Mouse (Mus musculus) lung, embryonic 15.5 days (tissue): ENCODE data around the gene Vwa8. TPM values are rescaled to one million over a fixed set of nuclear protein-coding genes. Genes with fewer than 3 reads are reported as not detected.
A peak's percentile ranks its signal among the peaks of the same experiment; 100 is the strongest.

ENCODE experiments used
- ATAC-seq: fragments of 200-750 bp; cut with Nextera tagmentation; 2 replicates; pipeline ENCODE4 v1.8.0; 2017; ENCODE audit warnings: moderate number of reproducible peaks, borderline replicate concordance; ENCODE audit not compliant: low FRiP score, low TSS enrichment; ENCODE audit errors: extremely low read depth
- H3K27ac ChIP-seq: fragments of 300-500 bp; sonication (generic); 2 replicates; pipeline ENCODE4 v1.5.1; 2015; ENCODE audit warnings: moderate library complexity, mild to moderate bottlenecking, inconsistent platforms
- H3K27me3 ChIP-seq: fragments of 300-500 bp; sonication (generic); 2 replicates; pipeline ENCODE4 v1.6.1; 2015; ENCODE audit warnings: inconsistent platforms
- H3K36me3 ChIP-seq: fragments of 300-500 bp; sonication (generic); 2 replicates; pipeline ENCODE4 v1.6.1; 2015; ENCODE audit warnings: inconsistent platforms
- H3K4me1 ChIP-seq: fragments of 300-500 bp; sonication (generic); 2 replicates; pipeline ENCODE4 v1.6.1; 2015; ENCODE audit warnings: inconsistent platforms
- H3K4me2 ChIP-seq: fragments of 300-500 bp; sonication (generic); 2 replicates; pipeline ENCODE4 v1.6.1; 2015; ENCODE audit warnings: inconsistent platforms, mild to moderate bottlenecking, moderate library complexity
- H3K4me3 ChIP-seq: fragments of 300-500 bp; sonication (generic); 2 replicates; pipeline ENCODE4 v1.5.1; 2015; ENCODE audit warnings: mild to moderate bottlenecking, inconsistent platforms
- H3K9ac ChIP-seq: fragments of 300-500 bp; sonication (generic); 2 replicates; pipeline ENCODE4 v1.6.1; 2015; ENCODE audit warnings: inconsistent platforms
- H3K9me3 ChIP-seq: fragments of 300-500 bp; sonication (generic); 2 replicates; pipeline ENCODE4 v1.6.1; 2016; ENCODE audit warnings: inconsistent platforms
- WGBS: fragments of 180-500 bp; shearing (Covaris S2); methylation state at CpG from one replicate; pipeline ENCODE4 v1.1.7; 2015; 5-methylcytosine and 5-hydroxymethylcytosine counted together
- polyA plus RNA-seq: library from polyadenylated mRNA; unstranded; fragments of >200 nt; fragmentation: Nextera tagmentation; extraction: Ambion mirVana; gene quantifications from 2 replicates; pipeline ENCODE4 v1.2.1, GENCODE M21; 2015

Vwa8 gene
- polyA plus RNA-seq, 1 experiment from 2014 or later: 10.3 TPM

DNA sequence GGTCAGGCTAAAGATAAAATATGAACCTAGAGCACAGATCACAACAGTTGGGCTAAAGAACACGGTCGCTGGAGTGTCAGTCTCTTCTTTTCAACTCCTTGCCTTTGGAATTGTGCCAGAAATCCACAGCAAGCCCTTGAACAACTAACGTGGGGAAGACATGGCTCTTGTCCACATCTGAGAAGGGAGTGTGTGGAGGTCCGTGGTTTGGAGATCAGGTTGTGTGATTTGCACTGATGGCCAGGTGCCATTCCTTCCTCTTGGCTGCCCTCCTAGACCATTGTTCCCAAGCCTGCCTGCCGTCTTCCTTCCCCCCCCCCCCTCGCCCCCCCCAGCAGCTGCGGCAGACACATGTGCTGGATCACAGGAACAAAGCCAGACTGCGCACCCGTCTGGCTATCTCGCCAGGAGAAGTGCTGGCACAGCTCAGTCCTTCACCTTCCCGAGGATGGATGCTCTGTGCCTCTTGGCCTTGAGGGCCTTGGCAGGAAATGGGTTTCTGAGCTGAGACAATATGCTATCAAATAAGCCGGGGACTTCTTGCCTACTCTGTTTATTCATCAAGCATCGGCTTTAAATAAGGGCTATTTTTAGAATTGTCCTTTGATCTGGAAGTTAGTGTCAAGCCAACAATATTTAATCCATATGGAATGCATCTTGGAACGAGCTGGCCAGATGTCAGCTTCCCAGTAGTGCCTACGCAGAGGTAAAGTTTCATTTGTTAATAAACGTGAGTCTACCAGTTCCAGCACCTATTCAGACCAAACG is 308.8 kb downstream of the Vwa8 start:
- peak; percentile 72 for ATAC-seq
- WGBS: 12% methylated on average over 16 of the region's 17 CpGs
- Histone ChIP-seq H3K4me3 (no peak overlapping the region), H3K4me1 (peaks cover 28% of the 10 kb centered on the region), H3K9me3 (no peaks in the 10 kb centered on the region), H3K27ac (peak overlapping the region; percentile 80), H3K27me3 (no peaks in the 10 kb centered on the region), H3K36me3 (no peaks in the 10 kb centered on the region), H3K9ac (no peak overlapping the region), H3K4me2 (0 out of 2 replicates have a peak overlapping the region, but pooled peaks have one; percentile 3)

DNA sequence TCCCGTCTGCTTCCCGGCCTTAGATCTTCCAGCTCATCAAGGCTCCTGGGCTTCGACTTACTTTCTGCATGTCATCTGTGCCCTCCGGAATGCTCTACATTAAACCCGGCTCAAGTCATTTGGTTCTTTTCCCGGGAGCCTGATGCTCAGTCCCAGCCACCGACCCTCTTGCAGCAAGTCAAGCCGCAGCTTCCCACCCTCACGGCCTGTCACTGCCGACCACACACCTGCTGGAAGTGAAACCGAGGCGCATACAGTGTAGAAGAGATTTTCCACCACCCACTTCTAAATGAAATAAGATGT is 309.3 kb downstream of the Vwa8 start:
- peak; percentile 13; the same call in 1 of the 2 replicates for ATAC-seq
- Histone ChIP-seq H3K4me2 (0 out of 2 replicates have a peak overlapping the region, but pooled peaks have one; percentile 3), H3K27ac (peak overlapping the region; percentile 80)

DNA sequence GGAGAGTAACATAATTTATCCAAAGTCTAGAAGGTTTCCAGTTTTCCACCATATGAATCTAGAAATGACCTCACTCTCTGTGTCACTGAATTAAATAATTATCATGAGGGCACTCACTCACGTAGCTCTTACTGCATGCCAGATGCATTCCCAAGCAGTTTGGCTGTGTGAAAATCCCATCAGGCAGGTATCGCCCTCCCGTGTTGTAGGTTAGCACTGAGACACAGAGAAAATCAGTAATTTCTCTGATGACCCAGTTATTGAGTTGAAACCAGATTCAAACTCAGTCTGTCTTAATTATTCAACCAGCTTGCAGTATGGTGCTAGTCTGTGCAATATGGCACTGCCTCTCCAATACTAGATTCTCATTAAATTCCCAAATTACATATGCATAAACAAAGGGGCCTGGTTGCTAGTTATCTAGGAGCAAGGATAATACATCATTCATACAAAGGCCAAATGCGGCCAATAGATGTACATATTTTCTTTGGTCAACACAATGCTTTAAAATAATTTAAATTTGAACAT is 309.9 kb downstream of the Vwa8 start:
- no peak overlapping the region for H3K9ac ChIP-seq
- H3K9me3 ChIP-seq: no peaks in the 10 kb centered on the region
- no peaks in the 10 kb centered on the region for H3K27me3 ChIP-seq
- no peaks in the 10 kb centered on the region for H3K36me3 ChIP-seq
- peak overlapping the region; percentile 80 for H3K27ac ChIP-seq
- WGBS: 76% methylated on average over 4 of the region's 4 CpGs
- no peak for ATAC-seq
- no peak overlapping the region for H3K4me3 ChIP-seq
- H3K4me1 ChIP-seq: peaks cover 28% of the 10 kb centered on the region
- no peak overlapping the region for H3K4me2 ChIP-seq

More for the DNA sequence above, 309.3 kb downstream of the Vwa8 start:
- 43% methylated on average over 12 of the region's 12 CpGs for WGBS
- no peaks in the 10 kb centered on the region for H3K27me3 ChIP-seq
- no peaks in the 10 kb centered on the region for H3K9me3 ChIP-seq
- no peak overlapping the region for H3K9ac ChIP-seq
- H3K4me3 ChIP-seq: no peak overlapping the region
- no peaks in the 10 kb centered on the region for H3K36me3 ChIP-seq
- peaks cover 28% of the 10 kb centered on the region for H3K4me1 ChIP-seq

DNA sequence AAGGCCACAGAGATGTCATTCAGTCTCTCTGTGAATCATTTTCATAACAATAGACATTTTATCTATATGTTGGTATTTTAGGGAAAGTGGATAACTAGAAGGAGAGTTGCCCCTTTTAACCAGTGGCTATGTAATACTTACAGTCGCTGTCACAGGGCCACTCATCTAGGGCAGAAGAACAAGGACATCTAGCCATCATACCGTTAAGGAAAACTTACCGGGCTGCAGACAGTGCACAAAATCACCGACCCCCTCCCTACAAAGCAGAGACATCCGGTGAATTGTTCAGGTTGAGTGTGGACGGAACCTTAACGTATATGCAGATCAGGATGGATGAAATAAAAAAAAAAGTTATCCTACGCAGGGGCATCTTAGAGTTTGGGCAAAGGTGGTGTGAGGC is 310.6 kb downstream of the Vwa8 start:
- Histone ChIP-seq H3K9me3 (no peaks in the 10 kb centered on the region), H3K27me3 (no peaks in the 10 kb centered on the region), H3K4me2 (no peak overlapping the region), H3K4me1 (peaks cover 28% of the 10 kb centered on the region), H3K27ac (no peak overlapping the region), H3K36me3 (no peaks in the 10 kb centered on the region), H3K4me3 (no peak overlapping the region), H3K9ac (no peak overlapping the region)
- no peak for ATAC-seq
- 90% methylated on average over 8 of the region's 8 CpGs for WGBS

DNA sequence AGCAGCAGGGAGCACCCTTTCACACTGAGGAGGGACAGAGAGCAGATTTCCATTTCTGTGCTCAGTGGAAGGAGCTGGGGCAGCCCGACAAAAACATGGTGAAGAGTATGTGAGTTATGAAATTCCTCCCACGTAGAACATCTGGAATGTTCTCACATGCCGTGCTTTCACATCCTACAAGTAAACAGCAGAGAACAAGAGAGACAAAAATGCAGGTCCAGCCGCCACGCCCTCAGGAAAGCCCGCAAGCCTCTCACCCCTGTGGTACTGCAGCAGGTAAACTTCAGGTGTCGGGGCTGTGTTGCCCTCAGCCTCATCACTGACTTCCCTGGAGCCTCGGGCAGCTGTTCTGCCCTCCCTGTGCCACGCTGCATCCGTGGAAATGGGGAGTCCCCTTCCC is 311.6 kb downstream of the Vwa8 start:
- H3K4me3 ChIP-seq: no peak overlapping the region
- no peak overlapping the region for H3K27ac ChIP-seq
- 60% methylated on average over 10 of the region's 10 CpGs for WGBS
- no peaks in the 10 kb centered on the region for H3K9me3 ChIP-seq
- ATAC-seq: no peak
- no peaks in the 10 kb centered on the region for H3K27me3 ChIP-seq
- H3K36me3 ChIP-seq: no peaks in the 10 kb centered on the region
- H3K9ac ChIP-seq: no peak overlapping the region
- peaks cover 28% of the 10 kb centered on the region for H3K4me1 ChIP-seq
- H3K4me2 ChIP-seq: no peak overlapping the region

DNA sequence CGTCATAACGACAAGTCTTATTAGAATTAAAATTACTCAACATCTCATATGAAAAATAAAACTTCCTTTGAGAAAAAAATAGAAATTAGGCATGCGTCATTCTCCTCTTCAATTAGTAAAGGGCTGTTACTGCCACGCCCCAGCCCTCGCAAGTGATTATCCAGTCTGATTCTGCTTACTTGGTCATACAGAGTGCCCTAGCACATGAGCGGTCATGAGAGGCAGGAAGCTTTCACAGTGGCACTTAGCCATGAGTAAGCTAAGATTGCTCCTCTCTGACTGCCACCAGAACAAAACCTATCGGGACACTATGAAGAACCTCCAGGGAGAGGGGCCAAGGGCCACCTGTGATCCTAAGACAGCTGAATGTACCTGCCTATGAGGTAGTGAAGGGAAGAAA is 312.1 kb downstream of the Vwa8 start:
- ATAC-seq: no peak
- no peak overlapping the region for H3K9ac ChIP-seq
- H3K4me1 ChIP-seq: peaks cover 28% of the 10 kb centered on the region
- 80% methylated on average over 7 of the region's 7 CpGs for WGBS
- H3K4me3 ChIP-seq: no peak overlapping the region
- H3K9me3 ChIP-seq: no peaks in the 10 kb centered on the region
- H3K27me3 ChIP-seq: no peaks in the 10 kb centered on the region
- no peaks in the 10 kb centered on the region for H3K36me3 ChIP-seq
- no peak overlapping the region for H3K4me2 ChIP-seq
- H3K27ac ChIP-seq: no peak overlapping the region

DNA sequence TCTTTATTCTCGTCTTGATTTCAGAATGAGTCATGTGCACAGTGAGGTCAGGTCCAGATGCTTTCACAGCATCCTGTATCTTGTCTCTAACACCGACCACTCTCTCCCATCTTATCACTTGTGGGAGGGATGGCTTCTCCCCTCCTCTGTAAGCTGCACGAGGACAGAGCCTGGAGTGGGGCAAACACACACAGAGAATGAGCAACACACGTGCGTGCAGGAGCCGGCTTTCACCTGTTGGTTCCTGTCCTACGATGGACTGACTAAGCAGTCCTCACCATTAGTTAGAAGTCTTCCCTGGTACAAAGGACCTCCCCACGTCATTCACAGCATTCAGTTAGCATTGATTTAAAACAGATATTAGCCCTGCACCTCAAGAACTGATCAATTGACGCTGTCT is 312.9 kb downstream of the Vwa8 start:
- Histone ChIP-seq H3K27ac (no peak overlapping the region), H3K9me3 (no peaks in the 10 kb centered on the region), H3K4me3 (no peak overlapping the region), H3K27me3 (no peaks in the 10 kb centered on the region), H3K4me1 (peaks cover 23% of the 10 kb centered on the region), H3K4me2 (no peak overlapping the region), H3K36me3 (no peaks in the 10 kb centered on the region), H3K9ac (no peak overlapping the region)
- ATAC-seq: no peak
- 64% methylated on average over 9 of the region's 9 CpGs for WGBS

DNA sequence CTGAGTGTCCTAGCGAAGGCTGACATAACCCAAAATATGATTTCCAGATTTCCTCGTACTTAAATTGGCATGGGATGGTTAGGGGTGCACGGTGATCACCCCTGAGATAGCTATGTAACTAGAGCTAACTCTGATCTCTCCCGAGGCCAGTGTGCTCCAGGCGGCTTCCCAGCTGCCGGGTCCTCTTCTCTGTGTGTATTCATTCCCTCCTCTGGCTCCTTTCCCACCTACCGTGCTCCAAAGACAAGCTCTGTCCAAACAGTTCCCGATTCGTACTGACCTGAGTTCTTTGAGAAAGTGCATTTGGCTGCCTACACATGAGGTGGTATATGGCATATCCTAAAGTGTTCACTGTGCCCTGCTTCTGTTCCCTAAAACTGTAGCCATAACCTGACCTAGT is 313.8 kb downstream of the Vwa8 start:
- H3K9ac ChIP-seq: no peak overlapping the region
- ATAC-seq: no peak
- peaks cover 14% of the 10 kb centered on the region for H3K4me1 ChIP-seq
- H3K36me3 ChIP-seq: no peaks in the 10 kb centered on the region
- WGBS: 37% methylated on average over 9 of the region's 9 CpGs
- no peak overlapping the region for H3K4me3 ChIP-seq
- H3K9me3 ChIP-seq: no peaks in the 10 kb centered on the region
- H3K27ac ChIP-seq: no peak overlapping the region
- H3K27me3 ChIP-seq: no peaks in the 10 kb centered on the region
- no peak overlapping the region for H3K4me2 ChIP-seq

DNA sequence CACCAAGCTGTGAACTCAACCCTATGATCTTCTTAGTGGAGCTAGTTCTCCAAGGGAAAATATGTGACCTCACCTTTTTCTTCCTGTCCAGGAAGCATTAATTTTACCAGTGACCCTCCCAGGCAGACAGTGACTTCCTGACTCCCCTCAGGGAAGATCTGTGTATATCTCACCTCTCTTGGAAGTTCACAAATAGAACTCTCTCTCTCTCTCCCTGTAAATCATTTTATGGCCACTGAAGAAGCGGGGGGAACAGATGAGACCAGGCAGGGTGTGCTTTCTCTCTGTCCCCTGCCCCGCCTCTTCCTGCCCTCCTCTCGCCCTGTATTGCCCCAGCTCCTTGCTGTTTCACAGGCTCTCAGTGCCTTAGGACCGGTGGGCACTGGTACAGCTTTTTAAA is 315.5 kb downstream of the Vwa8 start:
- Histone ChIP-seq H3K4me1 (peaks cover 6% of the 10 kb centered on the region; the same call in 1 of the 2 replicates), H3K9me3 (no peaks in the 10 kb centered on the region), H3K27me3 (no peaks in the 10 kb centered on the region), H3K27ac (peak overlapping the region; percentile 39; the same call in 1 of the 2 replicates), H3K4me2 (no peak overlapping the region), H3K36me3 (no peaks in the 10 kb centered on the region), H3K4me3 (no peak overlapping the region), H3K9ac (no peak overlapping the region)
- no peak; the same call in 1 of the 2 replicates for ATAC-seq
- WGBS: 70% methylated on average over 4 of the region's 4 CpGs

DNA sequence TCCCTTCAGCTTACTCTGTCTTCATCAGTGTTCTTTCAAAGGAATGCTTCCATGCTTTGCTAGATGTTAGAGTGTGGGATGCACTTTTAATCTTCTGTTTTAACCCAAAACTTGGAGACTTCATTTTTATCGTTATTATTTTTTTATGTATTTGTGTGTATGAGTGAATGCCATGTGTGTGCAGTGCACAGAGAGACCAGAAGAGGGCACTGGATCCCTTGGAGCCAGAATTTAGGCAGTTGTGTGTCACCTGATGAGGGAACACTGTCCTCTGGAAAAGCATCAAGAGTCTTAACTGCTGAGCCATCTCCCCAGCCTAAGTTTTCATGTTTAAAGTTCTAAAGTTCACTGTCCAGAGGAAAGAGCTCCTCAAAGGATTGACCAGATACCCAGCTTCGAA is 316.1 kb downstream of the Vwa8 start:
- Histone ChIP-seq H3K36me3 (no peaks in the 10 kb centered on the region), H3K9ac (no peak overlapping the region), H3K9me3 (no peaks in the 10 kb centered on the region), H3K4me2 (no peak overlapping the region), H3K27ac (peak overlapping the region; percentile 39; the same call in 1 of the 2 replicates), H3K4me1 (peaks cover 6% of the 10 kb centered on the region; the same call in 1 of the 2 replicates), H3K27me3 (no peaks in the 10 kb centered on the region), H3K4me3 (no peak overlapping the region)
- ATAC-seq: no peak
- WGBS: 92% methylated on average over 2 of the region's 2 CpGs

DNA sequence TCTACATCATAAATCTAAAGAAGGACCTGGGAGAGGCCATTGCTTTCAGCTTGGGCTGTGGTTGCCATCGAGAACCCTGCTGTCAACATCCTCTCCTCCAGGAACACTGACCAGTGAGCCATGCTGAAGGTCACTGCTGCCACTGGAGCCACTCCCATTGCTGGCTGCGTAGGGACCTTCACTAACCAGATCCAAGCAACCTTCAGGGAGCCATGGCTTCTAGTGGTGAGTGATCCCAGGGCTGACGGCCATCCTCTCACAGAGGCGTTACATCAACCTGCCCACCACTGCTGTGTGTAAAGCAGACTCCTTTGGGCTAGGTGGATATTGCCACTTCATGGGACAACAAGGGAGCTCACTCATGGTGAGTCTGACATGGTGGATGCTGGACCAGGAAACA is 325.7 kb downstream of the Vwa8 start:
- Histone ChIP-seq H3K27me3 (no peaks in the 10 kb centered on the region), H3K9ac (no peak overlapping the region), H3K36me3 (no peaks in the 10 kb centered on the region), H3K4me3 (no peak overlapping the region), H3K27ac (no peak overlapping the region), H3K9me3 (no peaks in the 10 kb centered on the region), H3K4me2 (no peak overlapping the region), H3K4me1 (peaks cover 8% of the 10 kb centered on the region)
- ATAC-seq: no peak
- WGBS: 80% methylated on average over 4 of the region's 4 CpGs

DNA sequence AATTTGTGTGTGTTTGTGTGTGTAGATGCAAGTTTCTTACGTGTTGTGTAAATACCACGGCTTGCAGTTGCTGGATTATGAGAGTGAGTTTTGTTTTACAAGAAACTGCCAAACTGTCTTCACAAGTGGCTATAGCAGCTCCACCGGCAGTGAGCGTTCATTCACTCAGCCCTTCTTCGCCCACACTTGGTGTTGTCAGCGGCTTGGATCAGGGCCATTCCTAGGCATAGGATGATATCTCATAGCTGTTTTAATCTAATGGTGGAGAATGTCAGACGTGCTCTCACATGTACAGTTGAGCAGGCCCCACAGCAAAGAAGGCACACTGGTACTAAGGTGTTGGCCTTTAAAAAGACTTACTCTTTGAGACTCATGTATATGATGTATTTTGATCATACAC is 328.9 kb downstream of the Vwa8 start:
- H3K36me3 ChIP-seq: no peaks in the 10 kb centered on the region
- H3K4me2 ChIP-seq: no peak overlapping the region
- WGBS: 41% methylated on average over 7 of the region's 7 CpGs
- no peaks in the 10 kb centered on the region for H3K27me3 ChIP-seq
- peaks cover 19% of the 10 kb centered on the region for H3K4me1 ChIP-seq
- peak; percentile 29; the same call in 1 of the 2 replicates for ATAC-seq
- H3K27ac ChIP-seq: no peak overlapping the region
- H3K9me3 ChIP-seq: no peaks in the 10 kb centered on the region
- H3K4me3 ChIP-seq: no peak overlapping the region
- H3K9ac ChIP-seq: no peak overlapping the region
